Comparison of ENCODE assay signal across 9 mouse cellular contexts in genomic region chr13:44501777-44502321, GRCm38 (mm10).
DNase-seq lines count a peak whose midpoint lies in the region; ATAC-seq and TF ChIP-seq lines count a peak whose summit lies in the region.
"Had no signal": no experiment of that assay in that cellular context is flagged by ENCODE, and none has a peak within 500 bp of the region (broad histone marks: within the 10 kb centered on the region; RNA-seq: fewer than 3 reads in every experiment).

No protein-coding gene starts in this region.

- H3K36me3 ChIP-seq in stomach, embryonic 15.5 days: no peaks in the 10 kb centered on the region
- no peaks in the 10 kb centered on the region for H3K36me3 ChIP-seq in stomach, postnatal 0 days (ENCODE audit: control insufficient read depth, insufficient read depth, low read length)
- H3K36me3 ChIP-seq in limb, embryonic 15.5 days: no peaks in the 10 kb centered on the region

- H3K4me3 ChIP-seq in stomach, embryonic 15.5 days (replicated peaks): no peak overlapping the region
- H3K4me3 ChIP-seq in stomach, postnatal 0 days (ENCODE audit: low read depth, low read length): no peak overlapping the region
- no peak overlapping the region for H3K4me3 ChIP-seq in limb, embryonic 15.5 days
- H3K4me3 ChIP-seq: erythroblast, embryonic 14.5 days had no signal

- no peak overlapping the region for H3K9ac ChIP-seq in stomach, embryonic 15.5 days
- H3K9ac ChIP-seq in stomach, postnatal 0 days (ENCODE audit: low read length): no peak overlapping the region
- H3K9ac ChIP-seq in limb, embryonic 15.5 days: no peak overlapping the region

- peaks cover 10% of the 10 kb centered on the region for H3K4me1 ChIP-seq in stomach, embryonic 15.5 days
- no peaks in the 10 kb centered on the region for H3K4me1 ChIP-seq in stomach, postnatal 0 days (replicated peaks; ENCODE audit: control insufficient read depth, insufficient read depth)
- H3K4me1 ChIP-seq in limb, embryonic 15.5 days: peaks cover 29% of the 10 kb centered on the region

- WGBS in stomach, embryonic 15.5 days: 48% methylated on average over 5 of the region's 5 CpGs
- WGBS in stomach, postnatal 0 days: 49% methylated on average over 5 of the region's 5 CpGs
- 43% methylated on average over 5 of the region's 5 CpGs for WGBS in limb, embryonic 15.5 days

- no peak for TF ChIP-seq EP300 in stomach, postnatal 0 days (optimal IDR thresholded peaks at IDR 0.05)

- ATAC-seq in stomach, embryonic 15.5 days (ENCODE audit: insufficient read depth, low FRiP score, low read depth): peak; percentile 65; the same call in 1 of the 2 replicates
- no peak for ATAC-seq in stomach, postnatal 0 days (ENCODE audit: low FRiP score, low TSS enrichment)
- peak; percentile 69 for ATAC-seq in limb, embryonic 15.5 days (ENCODE audit: insufficient number of reproducible peaks, low FRiP score, low TSS enrichment, low read depth)

- H3K4me2 ChIP-seq in stomach, embryonic 15.5 days: no peak overlapping the region
- no peak overlapping the region for H3K4me2 ChIP-seq in stomach, postnatal 0 days (replicated peaks; ENCODE audit: low read depth)
- H3K4me2 ChIP-seq in limb, embryonic 15.5 days: no peak overlapping the region

- no peaks in the 10 kb centered on the region for H3K27me3 ChIP-seq in stomach, embryonic 15.5 days (replicated peaks)
- no peaks in the 10 kb centered on the region for H3K27me3 ChIP-seq in stomach, postnatal 0 days (ENCODE audit: control insufficient read depth, insufficient read depth, low read length)
- no peaks in the 10 kb centered on the region for H3K27me3 ChIP-seq in limb, embryonic 15.5 days

- peak; percentile 47 to 58 for DNase-seq in cerebellum, postnatal 25 days
- no peak for DNase-seq in cerebellum, adult 11-12 months
- no peak for DNase-seq in stomach, postnatal 0 days (ENCODE audit: low spot score)
- peak; percentile 22 for DNase-seq in naive thymus-derived CD4-positive, alpha-beta T cell, adult 2 months (ENCODE audit: low read depth)
- DNase-seq in urinary bladder, postnatal 4 days (ENCODE audit: low spot score in 2 of 2): no peak
- no peak for DNase-seq in left cerebral cortex, adult 8-10 months (ENCODE audit: low spot score in 2 of 2)

- H3K9me3 ChIP-seq in stomach, embryonic 15.5 days: no peaks in the 10 kb centered on the region
- H3K9me3 ChIP-seq in stomach, postnatal 0 days (ENCODE audit: control insufficient read depth, low read length): no peaks in the 10 kb centered on the region
- H3K9me3 ChIP-seq in limb, embryonic 15.5 days: no peaks in the 10 kb centered on the region

- TF ChIP-seq CTCF in stomach, postnatal 0 days (IDR thresholded peaks at IDR 0.05; ENCODE audit: low read depth): no peak

- H3K27ac ChIP-seq in stomach, embryonic 15.5 days: no peak overlapping the region
- H3K27ac ChIP-seq in stomach, postnatal 0 days (replicated peaks): no peak overlapping the region
- H3K27ac ChIP-seq in limb, embryonic 15.5 days: no peak overlapping the region

Comparison
In these comparisons a context has a peak if more than half of its experiments do, and no peak if none do; other contexts are left out.
1. DNase-seq: peak in cerebellum, postnatal 25 days (2 of 2) and naive thymus-derived CD4-positive, alpha-beta T cell, adult 2 months (single experiment); none in cerebellum, adult 11-12 months (single experiment), stomach, postnatal 0 days (single experiment), urinary bladder, postnatal 4 days (0 of 2) and left cerebral cortex, adult 8-10 months (0 of 2).